Mouse (Mus musculus) testis, adult 10 weeks (tissue): Measurements from ENCODE around the gene Rack1. TPM values are rescaled to one million over a fixed set of nuclear protein-coding genes. Genes with fewer than 3 reads are reported as not detected.

Source experiments
- polyA plus RNA-seq: library from polyadenylated mRNA; stranded (reverse); fragments of 350-450 nt; fragmentation: Illumina TruSeq; extraction: RNeasy Lipid Tissue Mini Kit (QIAGEN cat#74804); gene quantifications from one replicate; pipeline ENCODE4 v1.2.3, GENCODE M21; 2014; ENCODE audit warnings: low read depth, low replicate concordance

Gene Rack1
- polyA plus RNA-seq = 34.9 TPM

DNA sequence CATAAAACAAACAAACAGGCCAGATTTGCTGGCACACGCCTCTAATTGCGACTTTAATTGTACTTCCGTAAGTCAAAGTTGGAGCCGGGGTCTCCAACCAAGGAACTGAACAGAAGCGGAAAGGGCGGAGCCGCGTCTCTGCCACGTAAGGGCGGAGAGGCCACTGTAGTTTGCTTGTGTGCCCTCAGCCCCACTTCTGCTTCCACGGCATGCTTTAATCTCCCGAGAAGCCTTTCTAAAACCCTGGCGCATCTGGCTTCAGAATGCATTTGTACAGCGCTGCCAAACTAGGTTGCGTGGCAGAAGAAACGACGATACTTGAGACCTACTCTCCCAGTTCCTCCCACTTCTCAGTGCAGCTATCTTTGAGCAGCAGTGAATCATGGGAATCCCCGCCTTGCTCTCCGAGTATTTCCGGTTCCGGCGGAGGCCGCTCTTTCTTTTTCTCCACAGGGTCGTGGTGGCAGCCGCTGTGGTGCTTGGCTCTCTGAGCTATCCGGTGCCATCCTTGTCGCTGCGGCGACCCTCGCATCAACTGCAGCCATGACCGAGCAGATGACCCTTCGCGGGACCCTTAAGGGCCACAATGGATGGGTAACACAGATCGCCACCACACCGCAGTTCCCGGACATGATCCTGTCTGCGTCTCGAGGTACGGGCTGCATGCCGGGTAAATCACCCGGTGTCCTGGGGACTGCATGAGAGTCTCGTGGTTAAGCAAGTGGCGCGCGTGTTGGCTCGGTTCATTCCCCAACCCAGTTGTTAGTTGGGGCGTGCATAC lies at the start of gene Rack1:
Rack1 (plus strand) TSS at position 412 of the 781 bp plus-strand sequence.

DNA sequence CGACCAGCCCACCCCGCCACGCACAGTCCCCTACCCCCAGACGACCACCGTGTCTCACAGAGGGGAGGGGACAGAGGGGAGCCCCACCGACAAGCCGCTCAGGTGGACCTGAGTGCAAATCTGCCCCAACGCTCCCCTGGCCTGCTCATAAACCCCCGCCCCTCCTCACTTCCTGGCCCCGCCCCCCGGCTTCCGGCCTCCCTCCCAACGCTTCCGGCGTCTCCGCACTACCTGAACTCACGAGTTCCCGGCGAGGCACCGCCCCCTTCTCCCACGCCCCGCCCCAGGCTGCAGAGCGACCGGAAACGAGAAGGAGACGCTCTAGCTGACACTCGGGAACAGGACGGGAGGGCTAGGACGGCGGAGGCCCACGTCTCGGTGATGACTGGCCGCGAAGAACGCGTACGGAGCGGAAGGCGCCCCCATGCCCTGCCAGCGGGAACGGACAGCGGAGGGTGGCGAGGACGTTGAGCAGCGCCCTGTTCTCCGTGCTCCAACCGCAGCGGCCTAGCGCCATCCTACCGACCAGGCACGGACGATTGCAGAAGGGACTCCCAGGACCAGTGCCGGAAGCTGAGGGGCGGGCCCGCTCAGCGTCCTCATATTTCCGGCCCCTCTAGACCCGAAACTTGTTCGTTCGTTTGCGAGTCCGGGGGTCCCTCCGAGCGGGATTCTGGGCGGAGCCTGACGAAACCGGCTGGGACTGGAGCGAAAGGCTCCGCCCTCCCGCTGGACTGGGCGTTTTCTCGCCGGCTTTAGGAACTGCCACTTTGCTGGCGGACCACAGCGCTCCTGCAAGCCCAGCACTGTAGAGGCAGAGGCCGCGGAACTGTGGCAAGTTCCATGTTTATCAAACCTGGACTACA lies 16.9 kb downstream of the Rack1 start, which contains the start of gene Trim41:
Trim41 (minus strand) TSS at position 554 of the 866 bp plus-strand sequence.

DNA sequence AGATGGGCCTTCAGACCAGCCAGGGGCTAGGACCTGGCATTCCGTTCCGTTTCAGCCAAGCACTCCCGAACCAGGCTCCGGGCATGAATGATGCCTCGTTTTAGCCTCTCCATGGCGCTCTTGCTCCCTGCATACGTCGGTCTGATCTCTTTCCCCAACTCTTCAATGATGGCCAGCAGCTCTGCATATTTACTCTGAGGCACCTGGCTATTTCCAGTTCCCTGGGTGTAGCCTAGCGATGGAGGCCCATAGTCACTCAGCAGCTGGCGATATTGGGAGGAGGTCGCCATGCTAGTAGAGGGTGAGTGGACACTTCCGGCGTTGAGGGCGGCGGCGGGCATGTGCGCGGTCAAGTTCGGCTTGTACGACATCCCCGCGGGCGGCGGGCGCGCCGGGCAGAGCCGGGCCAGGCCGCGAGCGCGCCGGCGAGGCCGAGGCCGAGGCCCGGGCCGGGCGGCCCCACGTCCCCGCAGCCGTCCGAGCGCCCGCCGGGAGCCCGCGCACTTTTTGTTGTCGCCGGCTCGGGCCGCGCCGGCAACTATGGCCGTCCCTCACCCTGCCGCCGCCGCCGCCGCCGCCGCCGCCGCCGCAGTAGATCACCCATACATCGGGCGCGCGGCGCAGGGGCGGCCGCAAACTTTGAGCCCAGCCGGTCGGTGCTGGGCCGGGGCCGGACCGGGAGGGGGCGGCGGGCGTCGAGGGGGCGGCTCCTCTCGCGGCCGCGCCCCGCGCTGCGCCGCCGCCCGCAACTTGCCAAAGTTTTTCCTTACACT lies 26.0 kb downstream of the Rack1 start, which contains the start of the genes Trim7 and Gm12184:
Trim7 (plus strand) TSS at position 162 of the 773 bp plus-strand sequence.
Gm12184 (minus strand) TSS at position 677 of the 773 bp plus-strand sequence.

Other genes starting within 250 kb of the Rack1 start
- gene Trim41, start 17.0 kb downstream of the Rack1 start, polyA plus RNA-seq = 26.2 TPM
- gene Trim7, start 25.8 kb downstream of the Rack1 start, polyA plus RNA-seq = 14.0 TPM
- 5.6 TPM for gene Gm12184, start 26.3 kb downstream of the Rack1 start, polyA plus RNA-seq
- gene Irgm1, start 71.4 kb downstream of the Rack1 start, polyA plus RNA-seq = 3.2 TPM
- gene Gm5431, start 101.9 kb downstream of the Rack1 start, polyA plus RNA-seq = 0.28 TPM
- gene Psme2b, start 145.9 kb downstream of the Rack1 start, polyA plus RNA-seq = 0.36 TPM
- 0.07 TPM for gene Olfr56, start 178.6 kb downstream of the Rack1 start, polyA plus RNA-seq
- 0.11 TPM for gene 9930111J21Rik1, start 179.1 kb downstream of the Rack1 start, polyA plus RNA-seq
- 0.48 TPM for gene Gm12185, start 191.9 kb downstream of the Rack1 start, polyA plus RNA-seq
- gene Tgtp1, start 193.8 kb downstream of the Rack1 start, polyA plus RNA-seq = 2.4 TPM